Mouse (Mus musculus): ENCODE data around the gene Olfr657.

Gene Olfr657

GRCm38 (mm10) chr7:104624494-104624893 lies at the start of gene Olfr657:
Olfr657 (plus strand) TSS chr7:104624794.
- DNase-seq (ENCODE audit: low spot score): no peak

- DNase-seq (ENCODE audit: low spot score): no peak
Measured at GRCm38 (mm10) chr7:104577014-104577413, 47.6 kb upstream of the Olfr657 start, which contains the start of gene Olfr653. Olfr653 (plus strand) TSS chr7:104577314.

GRCm38 (mm10) chr7:104580846-104581245 lies 43.7 kb upstream of the Olfr657 start:
- no peak for DNase-seq (ENCODE audit: low spot score)

GRCm38 (mm10) chr7:104581429-104581828 lies 43.2 kb upstream of the Olfr657 start:
- DNase-seq (ENCODE audit: low spot score): no peak

DNA sequence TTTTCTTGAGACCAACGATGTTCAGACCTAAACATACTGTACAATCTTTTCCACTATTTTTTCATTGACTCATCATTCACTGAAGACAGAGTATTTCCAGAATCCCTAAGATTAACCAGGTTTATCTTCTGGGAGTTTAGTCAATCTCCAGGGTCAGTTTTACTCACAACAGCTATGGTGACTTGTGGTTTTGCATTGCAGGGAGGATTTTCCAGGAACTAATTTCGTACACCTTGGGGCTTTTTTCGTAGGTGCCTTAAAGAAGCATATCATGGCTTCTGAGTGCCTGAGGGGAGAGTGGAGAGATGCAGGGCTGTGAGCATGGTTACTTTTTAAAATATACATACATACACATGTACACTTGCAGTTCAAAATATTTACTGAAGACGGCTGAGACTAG lies 37.9 kb upstream of the Olfr657 start, which contains the start of gene Olfr654:
Olfr654 (plus strand) TSS at position 301 of the 400 bp plus-strand sequence.
- no peak for DNase-seq (ENCODE audit: low spot score)

GRCm38 (mm10) chr7:104588274-104588673 lies 36.3 kb upstream of the Olfr657 start:
- DNase-seq (ENCODE audit: low spot score): no peak

GRCm38 (mm10) chr7:104601679-104602078 lies 22.9 kb upstream of the Olfr657 start, which contains the start of gene Olfr655:
Olfr655 (minus strand) TSS chr7:104601779.
- no peak for DNase-seq (ENCODE audit: low spot score)

- peak; percentile 20 for DNase-seq (ENCODE audit: low spot score)
Measured at GRCm38 (mm10) chr7:104603173-104603572, 21.4 kb upstream of the Olfr657 start.

GRCm38 (mm10) chr7:104604727-104605126 lies 19.9 kb upstream of the Olfr657 start:
- no peak for DNase-seq (ENCODE audit: low spot score)

- DNase-seq (ENCODE audit: low spot score): no peak
Measured at GRCm38 (mm10) chr7:104613655-104614054, 10.9 kb upstream of the Olfr657 start, which contains the start of gene Olfr656. Olfr656 (plus strand) TSS chr7:104613955.

DNA sequence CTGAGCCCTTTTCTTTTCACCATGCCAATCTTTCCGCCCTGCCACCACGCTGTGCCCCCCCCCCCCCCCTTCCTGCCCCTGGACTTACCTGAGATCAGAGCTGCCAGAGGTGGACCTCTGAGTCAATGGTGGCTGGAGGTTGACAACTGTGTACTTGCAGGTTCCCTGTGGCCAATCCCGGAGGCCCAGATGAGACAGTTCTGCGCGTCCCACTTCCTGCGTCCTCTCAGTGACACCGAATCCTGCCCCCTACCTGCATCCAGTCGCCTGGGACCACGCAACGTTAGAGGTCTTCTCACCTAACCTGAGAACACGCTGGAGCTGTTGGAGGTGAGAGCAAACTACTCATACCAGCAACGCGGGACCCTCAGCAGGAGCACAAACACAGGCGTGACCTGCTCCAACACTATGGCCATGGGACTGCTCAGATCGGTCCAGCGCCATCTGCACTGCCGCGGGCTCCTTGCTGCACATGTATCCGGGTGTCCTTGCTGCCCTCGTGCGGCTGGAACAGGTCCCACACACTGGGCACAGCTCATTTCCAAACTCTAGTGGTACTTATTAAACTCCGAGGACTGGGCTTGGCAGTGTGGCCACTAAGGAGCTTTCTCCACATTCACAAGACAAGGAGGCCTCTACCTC lies 22.4 kb downstream of the Olfr657 start, which contains the start of gene Olfr658:
Olfr658 (minus strand) TSS at position 465 of the 642 bp plus-strand sequence.
- DNase-seq (ENCODE audit: low spot score): peak; percentile 7

DNA sequence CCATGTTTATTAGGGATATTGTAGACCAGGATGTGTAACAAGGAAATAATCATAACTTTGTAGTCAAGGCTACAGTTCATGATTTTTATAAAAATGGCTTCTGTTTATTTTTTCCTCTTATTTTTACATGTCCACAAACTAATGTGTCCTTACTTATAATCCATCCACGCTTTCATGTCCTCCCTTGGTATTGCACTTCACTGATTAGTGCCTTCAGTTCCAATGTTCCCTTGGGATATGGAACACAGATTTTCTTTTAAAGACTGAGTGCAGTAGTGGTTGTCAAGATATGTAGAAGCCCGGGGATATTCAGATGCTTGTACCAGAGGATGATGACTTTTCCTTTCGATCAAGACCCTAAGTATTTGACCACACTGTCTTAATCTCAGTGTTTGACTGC lies 41.9 kb downstream of the Olfr657 start, which contains the start of gene Olfr659:
Olfr659 (plus strand) TSS at position 301 of the 400 bp plus-strand sequence.
- no peak for DNase-seq (ENCODE audit: low spot score)

GRCm38 (mm10) chr7:104686201-104686600 lies 61.6 kb downstream of the Olfr657 start, which contains the start of gene Olfr661:
Olfr661 (plus strand) TSS chr7:104686501.
- DNase-seq (ENCODE audit: low spot score): no peak

Data from spleen, adult 12 weeks (tissue).